Comparison of ENCODE assay signal across 20 mouse cellular contexts in the genomic region with DNA sequence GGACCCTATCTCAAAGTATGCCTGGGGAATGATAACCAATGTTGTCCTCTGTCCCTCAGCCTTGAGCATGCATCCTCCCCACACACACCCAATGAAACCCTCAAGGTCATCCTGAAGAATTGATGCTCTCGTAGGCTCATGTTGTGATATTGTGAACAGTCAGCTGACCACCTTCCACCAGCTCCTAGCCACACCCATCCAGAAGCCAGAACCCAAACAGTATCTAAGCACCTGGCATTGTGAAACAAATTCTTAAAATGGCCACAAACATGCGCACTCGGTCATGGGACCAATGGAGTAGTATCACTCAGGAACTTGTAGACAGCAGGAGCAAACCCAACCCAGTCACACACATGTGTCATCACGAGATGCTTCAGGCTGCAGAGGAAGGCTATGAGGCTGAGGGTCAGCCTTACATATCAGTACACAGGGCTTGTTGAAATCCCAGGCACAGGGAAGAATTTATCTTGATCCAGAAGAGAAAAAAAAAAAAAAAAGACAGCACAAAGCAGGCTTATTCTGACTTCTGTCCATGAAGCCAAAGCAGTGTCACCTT.
"Had no signal": no experiment of that assay in that cellular context is flagged by ENCODE, and none has a peak within 500 bp of the region (broad histone marks: within the 10 kb centered on the region; RNA-seq: fewer than 3 reads in every experiment).

No protein-coding gene starts in this region.

- DNase-seq: kidney, postnatal 25 days; layer of hippocampus, adult 9-11 months; liver; lung, adult 18-20 months; lung, postnatal 10 days; lung, postnatal 36 days; thymus, adult 18-20 months; thymus, postnatal 36 days had no signal

- H3K4me2 ChIP-seq: limb, embryonic 13.5 days; liver, embryonic 12.5 days; liver, embryonic 15.5 days; midbrain, embryonic 13.5 days; neural tube, embryonic 13.5 days had no signal

- H3K4me1 ChIP-seq: limb, embryonic 10.5 days; liver, embryonic 15.5 days; megakaryocyte, embryonic 14.5 days had no signal

- H3K27me3 ChIP-seq: limb, embryonic 13.5 days; liver, embryonic 12.5 days; liver, embryonic 15.5 days; lung, embryonic 15.5 days; megakaryocyte, embryonic 14.5 days; midbrain, embryonic 13.5 days; neural tube, embryonic 13.5 days had no signal

- H3K36me3 ChIP-seq: limb, embryonic 10.5 days; limb, embryonic 13.5 days; liver, embryonic 12.5 days; liver, embryonic 15.5 days; lung, embryonic 15.5 days; midbrain, embryonic 10.5 days; midbrain, embryonic 13.5 days; neural tube, embryonic 13.5 days had no signal

- H3K9ac ChIP-seq: limb, embryonic 13.5 days; liver, embryonic 12.5 days; liver, embryonic 15.5 days; lung, embryonic 15.5 days; midbrain, embryonic 13.5 days; neural tube, embryonic 13.5 days had no signal

- H3K9me3 ChIP-seq: limb, embryonic 10.5 days; limb, embryonic 13.5 days; liver, embryonic 12.5 days; liver, embryonic 15.5 days; lung, embryonic 15.5 days; midbrain, embryonic 10.5 days; midbrain, embryonic 13.5 days; neural tube, embryonic 13.5 days had no signal

- H3K4me3 ChIP-seq: layer of hippocampus, adult 2 months; limb, embryonic 10.5 days; limb, embryonic 13.5 days; liver, embryonic 12.5 days; liver, embryonic 15.5 days; lung, embryonic 15.5 days; megakaryocyte, embryonic 14.5 days; midbrain, embryonic 10.5 days; midbrain, embryonic 13.5 days; myocyte; neural tube, embryonic 13.5 days had no signal

- H3K27ac ChIP-seq: layer of hippocampus, adult 2 months; limb, embryonic 10.5 days; limb, embryonic 13.5 days; liver, embryonic 12.5 days; liver, embryonic 15.5 days; lung, embryonic 15.5 days; midbrain, embryonic 10.5 days; midbrain, embryonic 13.5 days; neural tube, embryonic 13.5 days had no signal

- ATAC-seq: liver, embryonic 12.5 days; midbrain, embryonic 13.5 days; midbrain, embryonic 16.5 days had no signal
